Mouse (Mus musculus) testis, adult 2 months (tissue): ENCODE data around the gene Esrrg. TPM values are rescaled to one million over a fixed set of nuclear protein-coding genes. Genes with fewer than 3 reads are reported as not detected.
A peak's percentile ranks its signal among the peaks of the same experiment; 100 is the strongest.

ENCODE experiments used
- H3K27ac ChIP-seq: fragments of 200-500 bp; 2 replicates; pipeline ENCODE4 v1.5.1; 2012; ENCODE audit warnings: low read depth, low read length; ENCODE audit not compliant: control insufficient read depth, insufficient read depth
- H3K27me3 ChIP-seq: fragments of 200-500 bp; 2 replicates; pipeline ENCODE4 v1.6.1; 2012; ENCODE audit warnings: mild to moderate bottlenecking, low read length, moderate library complexity; ENCODE audit not compliant: control insufficient read depth, insufficient read depth
- H3K36me3 ChIP-seq: fragments of 200-500 bp; 2 replicates; pipeline ENCODE4 v1.6.1; 2012; ENCODE audit warnings: mild to moderate bottlenecking, low read length; ENCODE audit not compliant: control insufficient read depth, insufficient read depth
- H3K4me1 ChIP-seq: fragments of 200-500 bp; 2 replicates; pipeline ENCODE4 v1.6.1; 2012; ENCODE audit warnings: low read length; ENCODE audit not compliant: control insufficient read depth, insufficient read depth
- H3K4me3 ChIP-seq: fragments of 200-500 bp; 2 replicates; pipeline ENCODE4 v1.5.1; 2012; ENCODE audit warnings: low read depth, mild to moderate bottlenecking, low read length, moderate library complexity, mixed read lengths; ENCODE audit not compliant: control insufficient read depth
- CTCF ChIP-seq: fragments of 200-500 bp; IDR thresholded peaks from 2 replicates; pipeline ENCODE4 v1.5.1; 2012; ENCODE audit warnings: low read depth, mild to moderate bottlenecking, inconsistent platforms, low read length, moderate library complexity; ENCODE audit not compliant: control insufficient read depth, insufficient read depth, insufficient replicate concordance
- POLR2A ChIP-seq: fragments of 200-500 bp; IDR thresholded peaks from 2 replicates; pipeline ENCODE4 v1.6.1; 2012; ENCODE audit warnings: low read depth, mild to moderate bottlenecking, inconsistent platforms, low read length, moderate library complexity; ENCODE audit not compliant: control insufficient read depth
- polyA plus RNA-seq: library from polyadenylated mRNA; depleted of rRNA; stranded (reverse); fragments of >200 nt; gene quantifications from 2 replicates; pipeline ENCODE4 v1.2.3, GENCODE M21; 2012

Esrrg gene
- polyA plus RNA-seq, 1 experiment: 0.28 TPM

- H3K4me3 ChIP-seq: peak overlapping the region; percentile 52
- H3K27me3 ChIP-seq: no peaks in the 10 kb centered on the region
- peaks cover 3% of the 10 kb centered on the region for H3K4me1 ChIP-seq
- H3K36me3 ChIP-seq: no peaks in the 10 kb centered on the region
- TF ChIP-seq POLR2A: no peak
- TF ChIP-seq CTCF: no peak
- H3K27ac ChIP-seq: no peak overlapping the region
Measured at GRCm38 (mm10) chr1:187997584-187998338, 389.2 kb downstream of the Esrrg start.

GRCm38 (mm10) chr1:187999121-187999520 lies 390.5 kb downstream of the Esrrg start:
- no peak overlapping the region for H3K27ac ChIP-seq
- peaks cover 3% of the 10 kb centered on the region for H3K4me1 ChIP-seq
- no peak overlapping the region for H3K4me3 ChIP-seq
- TF ChIP-seq CTCF (no peak), POLR2A (no peak)
- no peaks in the 10 kb centered on the region for H3K27me3 ChIP-seq
- H3K36me3 ChIP-seq: no peaks in the 10 kb centered on the region

GRCm38 (mm10) chr1:188000189-188000588 lies 391.6 kb downstream of the Esrrg start:
- H3K4me1 ChIP-seq: peaks cover 3% of the 10 kb centered on the region
- no peak for TF ChIP-seq CTCF
- TF ChIP-seq POLR2A: no peak

GRCm38 (mm10) chr1:188006820-188007491 lies 398.4 kb downstream of the Esrrg start:
- Histone ChIP-seq H3K36me3 (no peaks in the 10 kb centered on the region), H3K4me3 (no peak overlapping the region), H3K4me1 (no peaks in the 10 kb centered on the region), H3K27me3 (no peaks in the 10 kb centered on the region), H3K27ac (no peak overlapping the region)
- no peak for TF ChIP-seq POLR2A
- TF ChIP-seq CTCF: no peak

More at GRCm38 (mm10) chr1:188000189-188000588, 391.6 kb downstream of the Esrrg start:
- Histone ChIP-seq H3K36me3 (no peaks in the 10 kb centered on the region), H3K27ac (no peak overlapping the region), H3K4me3 (no peak overlapping the region), H3K27me3 (no peaks in the 10 kb centered on the region)

- Histone ChIP-seq H3K27me3 (no peaks in the 10 kb centered on the region), H3K4me1 (no peaks in the 10 kb centered on the region), H3K27ac (no peak overlapping the region), H3K36me3 (no peaks in the 10 kb centered on the region), H3K4me3 (no peak overlapping the region)
- TF ChIP-seq CTCF: no peak
- no peak for TF ChIP-seq POLR2A
Measured at GRCm38 (mm10) chr1:188008476-188008875, 399.9 kb downstream of the Esrrg start.

- Histone ChIP-seq H3K4me1 (no peaks in the 10 kb centered on the region), H3K27me3 (no peaks in the 10 kb centered on the region), H3K4me3 (no peak overlapping the region), H3K36me3 (no peaks in the 10 kb centered on the region), H3K27ac (no peak overlapping the region)
- TF ChIP-seq POLR2A (no peak), CTCF (no peak)
Measured at GRCm38 (mm10) chr1:188009868-188010267, 401.3 kb downstream of the Esrrg start.

GRCm38 (mm10) chr1:188010860-188011259 lies 402.3 kb downstream of the Esrrg start:
- no peaks in the 10 kb centered on the region for H3K4me1 ChIP-seq

More at GRCm38 (mm10) chr1:188010860-188011259, 402.3 kb downstream of the Esrrg start:
- TF ChIP-seq POLR2A (no peak), CTCF (no peak)
- no peak overlapping the region for H3K4me3 ChIP-seq
- no peak overlapping the region for H3K27ac ChIP-seq
- H3K27me3 ChIP-seq: no peaks in the 10 kb centered on the region
- no peaks in the 10 kb centered on the region for H3K36me3 ChIP-seq
